Mouse (Mus musculus) brain, embryonic 18.5 days (tissue): ENCODE data around the gene Gm14459.
"Not testable (repeated sequence)": the region's sequence is repeated elsewhere in the genome, so short reads cannot be mapped to it uniquely, and the experiment has no call there.

Experiments used
- DNase-seq: peaks from one replicate; pipeline ENCODE4 v3.0.0-alpha.2; 2012; ENCODE audit warnings: low read depth, low spot score

Gene Gm14459

GRCm38 (mm10) chrX:8524854-8525253, at the start of gene Gm14459:
TSS of gene Gm14459 (minus strand) at chrX:8524954.
- DNase-seq: no peak

GRCm38 (mm10) chrX:8548155-8548554, 23.4 kb upstream of the Gm14459 start, which contains the start of gene Ssxb6:
TSS of gene Ssxb6 (minus strand) at chrX:8548255.
- not testable (repeated sequence) for DNase-seq
